9 mouse cellular contexts compared by ENCODE assay signal in genomic region chr5:133173155-133173723, GRCm38 (mm10).
DNase-seq lines count a peak whose midpoint lies in the region; ATAC-seq and TF ChIP-seq lines count a peak whose summit lies in the region.
"Had no signal": no experiment of that assay in that cellular context is flagged by ENCODE, and none has a peak within 500 bp of the region (broad histone marks: within the 10 kb centered on the region; RNA-seq: fewer than 3 reads in every experiment).

No protein-coding gene starts in this region.

- no peak overlapping the region for H3K27ac ChIP-seq in ES-E14 (ENCODE audit: insufficient read depth, low read depth, low read length, poor library complexity, severe bottlenecking)
- H3K27ac ChIP-seq in embryonic facial prominence, embryonic 14.5 days (replicated peaks; ENCODE audit: low read depth, low read length): 0 out of 2 replicates have a peak overlapping the region, but pooled peaks have one; percentile 23
- H3K27ac ChIP-seq in heart, embryonic 11.5 days (ENCODE audit: low read depth, low read length): peak overlapping the region; percentile 8; the same call in 1 of the 2 replicates
- peak overlapping the region; percentile 88 for H3K27ac ChIP-seq in lung, embryonic 15.5 days

- no peak overlapping the region for H3K4me3 ChIP-seq in ES-E14 (ENCODE audit: insufficient read depth in 1 of 2, low read depth in 1 of 2, low read length in 2 of 2, poor library complexity in 1 of 2, severe bottlenecking in 1 of 2)
- H3K4me3 ChIP-seq in embryonic facial prominence, embryonic 14.5 days (ENCODE audit: low read depth, low read length): no peak overlapping the region
- no peak overlapping the region for H3K4me3 ChIP-seq in heart, embryonic 11.5 days (ENCODE audit: low read depth, low read length)
- H3K4me3 ChIP-seq in lung, embryonic 15.5 days: no peak overlapping the region
- H3K4me3 ChIP-seq: megakaryocyte, embryonic 14.5 days had no signal

- no peaks in the 10 kb centered on the region for H3K27me3 ChIP-seq in embryonic facial prominence, embryonic 14.5 days (replicated peaks; ENCODE audit: control insufficient read depth, insufficient read depth, low read length)
- H3K27me3 ChIP-seq in heart, embryonic 11.5 days (ENCODE audit: control insufficient read depth, insufficient read depth, low read length): no peaks in the 10 kb centered on the region
- H3K27me3 ChIP-seq in lung, embryonic 15.5 days: no peaks in the 10 kb centered on the region
- H3K27me3 ChIP-seq: megakaryocyte, embryonic 14.5 days had no signal

- WGBS in embryonic facial prominence, embryonic 14.5 days: 25% methylated on average over 6 of the region's 6 CpGs
- WGBS in heart, embryonic 11.5 days (ENCODE audit: insufficient replicate concordance): 42% methylated on average over 6 of the region's 6 CpGs
- 8% methylated on average over 6 of the region's 6 CpGs for WGBS in lung, embryonic 15.5 days

- ATAC-seq in embryonic facial prominence, embryonic 14.5 days (ENCODE audit: low read depth): peak; percentile 93
- ATAC-seq in heart, embryonic 11.5 days (replicated peaks; ENCODE audit: insufficient number of reproducible peaks, low FRiP score, low TSS enrichment): peak; percentile 79
- ATAC-seq in lung, embryonic 15.5 days (ENCODE audit: borderline replicate concordance, extremely low read depth, low FRiP score, low TSS enrichment): peak; percentile 93

- in situ Hi-C loops in ES-E14 (cut with MboI; ENCODE audit: low sequenced_read_pairs in 2 of 2, unreplicated experiment in 2 of 2): no loop called here

- DNase-seq in ES-E14 (ENCODE audit: low read depth, low spot score): peak; percentile 36
- peak; percentile 77 for DNase-seq in adrenal gland, adult 8-10 months
- DNase-seq in embryonic facial prominence, embryonic 14.5 days (ENCODE audit: low spot score): peak; percentile 95
- DNase-seq in kidney, postnatal 10 days: peak; percentile 91
- DNase-seq in right cerebral cortex, postnatal 4 days: peak; percentile 29
- no peak for DNase-seq in thymus, postnatal 36 days

- H3K9me3 ChIP-seq in ES-E14 (ENCODE audit: control insufficient read depth, insufficient read depth, low read depth, low read length): no peaks in the 10 kb centered on the region
- H3K9me3 ChIP-seq in embryonic facial prominence, embryonic 14.5 days (ENCODE audit: control insufficient read depth, low read length): no peaks in the 10 kb centered on the region
- no peaks in the 10 kb centered on the region for H3K9me3 ChIP-seq in heart, embryonic 11.5 days (replicated peaks; ENCODE audit: control insufficient read depth, low read length)
- H3K9me3 ChIP-seq in lung, embryonic 15.5 days: no peaks in the 10 kb centered on the region

- H3K36me3 ChIP-seq in ES-E14 (ENCODE audit: control insufficient read depth, insufficient read depth, low read length, poor library complexity, severe bottlenecking): no peaks in the 10 kb centered on the region
- no peaks in the 10 kb centered on the region for H3K36me3 ChIP-seq in embryonic facial prominence, embryonic 14.5 days (ENCODE audit: control insufficient read depth, insufficient read depth, low read length)
- no peaks in the 10 kb centered on the region for H3K36me3 ChIP-seq in heart, embryonic 11.5 days (ENCODE audit: control insufficient read depth, insufficient read depth, low read length)
- no peaks in the 10 kb centered on the region for H3K36me3 ChIP-seq in lung, embryonic 15.5 days

- H3K4me2 ChIP-seq in embryonic facial prominence, embryonic 14.5 days (ENCODE audit: low read depth, low read length): no peak overlapping the region
- no peak overlapping the region for H3K4me2 ChIP-seq in heart, embryonic 11.5 days
- peak overlapping the region; percentile 16; the same call in 1 of the 2 replicates for H3K4me2 ChIP-seq in lung, embryonic 15.5 days

- no peak overlapping the region for H3K9ac ChIP-seq in ES-E14 (ENCODE audit: insufficient read depth, low read depth, low read length, poor library complexity, severe bottlenecking)
- no peak overlapping the region for H3K9ac ChIP-seq in embryonic facial prominence, embryonic 14.5 days (ENCODE audit: low read depth, low read length)
- no peak overlapping the region for H3K9ac ChIP-seq in heart, embryonic 11.5 days (ENCODE audit: low read depth, low read length)
- H3K9ac ChIP-seq in lung, embryonic 15.5 days: no peak overlapping the region

- H3K4me1 ChIP-seq in ES-E14 (ENCODE audit: control insufficient read depth in 2 of 2, insufficient read depth in 2 of 2, low read length in 2 of 2, poor library complexity in 1 of 2): peaks cover 0 to 2% of the 10 kb centered on the region in 2 experiments; a peak in 1 of 4 replicates
- H3K4me1 ChIP-seq in embryonic facial prominence, embryonic 14.5 days (ENCODE audit: control insufficient read depth, insufficient read depth, low read length): peaks cover 14% of the 10 kb centered on the region
- H3K4me1 ChIP-seq in heart, embryonic 11.5 days (ENCODE audit: control insufficient read depth, insufficient read depth, low read length): peaks cover 12% of the 10 kb centered on the region
- peaks cover 25% of the 10 kb centered on the region for H3K4me1 ChIP-seq in lung, embryonic 15.5 days
- H3K4me1 ChIP-seq: megakaryocyte, embryonic 14.5 days had no signal

TF ChIP-seq in ES-E14, 5 proteins besides CTCF, POLR2A, EP300 and RAD21:
- TF ChIP-seq ZC3H11A (IDR thresholded peaks at IDR 0.05; ENCODE audit: borderline replicate concordance, low read depth, low read length) (no peak), MAFK (IDR thresholded peaks at IDR 0.05; ENCODE audit: insufficient read depth, low read depth, low read length) (no peak), ZNF384 (IDR thresholded peaks at IDR 0.05; ENCODE audit: low read depth, low read length) (no peak), HCFC1 (IDR thresholded peaks at IDR 0.05; ENCODE audit: borderline replicate concordance, insufficient read depth, low read length) (no peak), CHD2 (IDR thresholded peaks at IDR 0.05; ENCODE audit: low read depth, low read length) (no peak)

Comparison
In these comparisons a context has a peak if more than half of its experiments do, and no peak if none do; other contexts are left out.
1. DNase-seq: peak in ES-E14 (single experiment), adrenal gland, adult 8-10 months (single experiment), embryonic facial prominence, embryonic 14.5 days (single experiment), kidney, postnatal 10 days (single experiment) and right cerebral cortex, postnatal 4 days (single experiment); none in thymus, postnatal 36 days (0 of 2).
2. Peak in every context shown above with its lines, with median percentiles within 50 percentile points of each other: ATAC-seq.